Mouse (Mus musculus) mesoderm, embryonic 11.5 days (tissue): ENCODE measurements around the gene Qprt.

ENCODE experiments used
- DNase-seq: peaks from one replicate; pipeline ENCODE4 v3.0.0-alpha.2; 2012; ENCODE audit warnings: low read depth, low spot score

Qprt gene

GRCm38 (mm10) chr7:127133125-127133524, 11.1 kb upstream of the Qprt start:
- no peak for DNase-seq

GRCm38 (mm10) chr7:127129638-127130037, 7.6 kb upstream of the Qprt start:
- no peak for DNase-seq

DNA sequence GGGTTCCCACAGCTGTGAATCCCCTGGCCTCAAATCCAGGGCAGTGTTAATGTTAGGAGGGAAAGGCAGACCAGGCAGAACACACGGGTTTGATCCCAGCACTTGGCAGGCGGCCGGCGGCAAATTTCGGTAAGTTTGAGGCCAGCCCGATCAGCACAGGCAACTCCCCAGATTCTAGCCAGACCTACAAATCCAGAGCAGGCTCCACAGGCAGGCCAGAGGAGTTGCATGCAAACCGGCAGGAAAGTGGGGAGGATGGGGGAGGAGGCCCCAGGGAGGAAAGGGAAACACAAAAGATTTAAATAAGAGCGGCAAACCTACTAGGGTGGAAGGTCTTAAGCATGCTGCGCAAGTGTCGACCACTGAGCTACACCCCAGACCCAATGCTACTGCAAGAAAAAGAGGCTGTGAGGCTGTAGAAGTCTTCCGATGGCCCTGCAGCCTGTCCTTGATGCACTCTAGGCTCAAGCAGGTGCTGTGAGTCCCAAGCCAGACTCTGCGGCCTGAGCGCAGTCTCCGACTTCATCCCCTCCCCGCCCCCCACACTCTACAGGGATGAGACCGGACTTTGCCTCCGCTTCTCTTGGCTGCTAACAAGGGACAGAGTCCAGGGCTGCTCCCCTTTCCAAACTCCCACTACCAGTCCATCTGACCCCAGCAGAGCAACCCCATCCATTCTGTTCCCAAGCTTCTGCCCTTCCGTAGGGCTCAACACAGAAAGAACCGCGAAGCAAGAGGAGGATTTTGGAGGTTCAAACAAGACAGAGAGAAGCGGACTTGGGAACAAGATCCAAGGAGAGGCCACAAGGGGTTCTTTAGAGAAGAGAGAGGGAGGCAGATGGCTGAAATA, 740 bp downstream of the Qprt start:
- DNase-seq: no peak

GRCm38 (mm10) chr7:127118671-127119445, 3.2 kb downstream of the Qprt start:
- DNase-seq: no peak

DNA sequence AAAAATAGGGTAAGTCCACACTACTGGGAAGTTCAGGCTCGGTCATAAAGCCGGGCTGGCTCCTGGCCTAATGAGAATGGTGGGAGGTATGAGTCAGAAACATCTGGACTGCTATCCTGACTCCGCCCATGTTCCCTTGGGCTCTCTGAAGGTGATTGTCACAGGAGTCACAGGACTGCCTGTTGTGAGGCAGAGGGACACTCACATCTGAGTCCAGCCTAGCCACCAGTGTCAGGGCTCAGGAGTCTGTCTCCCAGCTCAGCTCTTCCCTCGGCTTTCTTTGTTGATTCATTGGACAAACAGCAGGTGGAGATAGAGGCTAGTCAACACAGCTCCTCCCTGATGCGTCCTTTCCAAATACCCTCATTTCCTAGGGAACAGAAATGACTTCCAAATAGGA, 4.1 kb downstream of the Qprt start:
- DNase-seq: no peak

DNA sequence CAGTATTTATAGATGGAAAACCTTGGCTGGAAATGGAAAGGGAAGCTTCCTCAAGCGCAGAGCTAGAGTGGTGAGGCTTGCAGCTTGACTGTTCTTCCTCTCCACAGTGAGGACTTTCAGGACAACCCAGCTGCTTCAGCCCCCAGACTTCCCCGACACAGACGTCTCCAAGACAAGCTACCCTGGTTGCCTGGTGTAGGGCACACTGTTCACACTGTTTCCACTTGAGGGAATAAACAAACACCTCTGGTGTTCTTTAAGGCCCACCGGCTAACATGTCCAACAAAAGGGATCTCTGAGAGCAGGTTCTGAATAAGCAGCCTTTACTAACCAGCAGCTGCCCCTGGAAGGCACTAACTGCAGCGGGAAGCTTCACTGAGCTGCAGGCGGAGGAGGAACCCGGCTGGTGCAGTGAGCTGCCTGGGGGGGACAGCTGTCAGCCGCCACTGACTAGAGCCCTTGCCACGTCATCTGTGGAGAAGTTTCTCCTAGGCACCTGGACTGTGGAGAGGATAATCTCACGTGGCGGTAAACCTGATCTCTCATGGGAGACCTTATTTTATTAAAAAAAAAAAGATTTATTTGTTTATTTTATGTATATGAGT, 5.6 kb downstream of the Qprt start:
- DNase-seq: no peak

DNA sequence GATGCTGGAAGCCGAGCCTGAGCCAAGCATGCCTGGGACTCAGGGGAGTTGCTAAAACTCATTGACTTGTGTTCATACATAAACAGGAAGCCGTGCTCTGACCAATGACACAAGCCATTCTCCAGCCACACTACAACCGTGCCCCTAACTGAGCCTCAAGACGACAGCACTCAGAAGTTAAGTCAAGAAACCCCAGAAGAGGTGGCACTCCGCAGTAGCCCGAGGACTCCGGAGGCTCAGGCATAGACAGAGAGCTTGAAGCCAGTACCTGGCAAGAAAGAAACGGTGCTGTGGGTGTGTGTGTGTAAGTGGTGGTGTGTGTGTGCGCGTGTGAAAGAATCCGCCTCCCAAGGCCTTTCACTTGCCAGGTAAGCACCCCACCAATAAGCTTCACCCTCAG, 7.1 kb downstream of the Qprt start:
- DNase-seq: no peak

DNA sequence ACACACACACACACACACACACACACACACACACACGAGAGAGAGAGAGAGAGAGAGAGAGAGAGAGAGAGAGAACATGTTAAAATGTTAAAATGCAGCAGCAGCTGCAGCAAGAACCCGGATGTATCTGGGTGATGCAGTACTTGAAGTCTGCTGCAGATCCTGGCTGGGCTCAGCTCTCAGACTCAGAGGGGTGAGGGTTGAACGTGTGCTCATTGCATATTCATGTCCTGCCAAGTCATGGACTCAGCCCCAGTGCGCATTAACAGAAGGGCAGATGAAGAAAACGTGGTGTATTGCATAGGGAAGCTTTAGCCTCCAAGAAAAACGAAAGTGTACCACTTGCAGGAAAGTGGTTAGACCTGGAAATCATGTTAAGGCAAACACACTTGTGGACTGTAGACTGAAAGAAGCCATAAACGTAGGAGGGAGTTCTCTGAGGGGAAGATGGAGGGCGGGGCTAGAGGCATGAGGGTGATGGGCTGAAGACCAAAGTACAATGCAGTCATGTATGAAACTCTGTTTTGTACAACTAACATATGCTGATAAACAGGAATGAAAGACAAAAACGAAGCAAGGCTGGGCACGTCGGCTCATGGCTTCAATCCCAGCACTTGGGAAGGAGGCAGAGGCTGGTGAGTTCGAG, 8.3 kb downstream of the Qprt start:
- DNase-seq: no peak

GRCm38 (mm10) chr7:127112921-127113597, 9.0 kb downstream of the Qprt start:
- no peak for DNase-seq

DNA sequence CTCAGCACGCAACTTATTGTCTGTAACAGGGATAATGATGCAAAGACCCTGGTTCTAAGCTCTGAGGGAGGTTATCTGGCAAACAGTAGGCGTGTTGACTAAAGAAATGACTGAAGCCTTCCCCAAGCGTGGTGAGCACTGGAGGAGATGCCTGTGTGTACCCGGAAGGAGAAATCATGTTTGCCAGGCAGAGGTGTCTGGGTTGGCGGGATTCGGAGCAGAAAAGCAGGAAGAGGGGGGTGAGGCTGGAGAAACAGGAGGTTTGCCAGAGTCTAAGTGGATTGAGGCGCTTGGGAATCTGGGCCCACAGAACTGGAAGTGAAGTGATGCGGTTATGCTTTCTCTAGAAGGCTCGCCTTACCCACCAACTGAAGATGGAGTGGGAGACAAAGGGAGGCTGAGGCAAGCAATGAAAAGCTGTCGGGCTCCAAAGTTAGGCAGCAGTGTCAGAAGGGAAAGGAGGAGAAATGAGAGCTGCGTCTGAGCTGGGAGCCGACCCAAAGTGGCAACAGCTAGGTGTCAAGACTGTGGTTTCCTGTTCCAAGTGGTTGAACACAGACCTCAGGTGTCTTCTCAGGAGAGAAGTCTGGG, 9.7 kb downstream of the Qprt start:
- DNase-seq: no peak

- DNase-seq: peak; percentile 67
Measured at GRCm38 (mm10) chr7:127111461-127111860, 10.6 kb downstream of the Qprt start.

GRCm38 (mm10) chr7:127110239-127111007, 11.6 kb downstream of the Qprt start:
- peak; percentile 87 for DNase-seq

DNA sequence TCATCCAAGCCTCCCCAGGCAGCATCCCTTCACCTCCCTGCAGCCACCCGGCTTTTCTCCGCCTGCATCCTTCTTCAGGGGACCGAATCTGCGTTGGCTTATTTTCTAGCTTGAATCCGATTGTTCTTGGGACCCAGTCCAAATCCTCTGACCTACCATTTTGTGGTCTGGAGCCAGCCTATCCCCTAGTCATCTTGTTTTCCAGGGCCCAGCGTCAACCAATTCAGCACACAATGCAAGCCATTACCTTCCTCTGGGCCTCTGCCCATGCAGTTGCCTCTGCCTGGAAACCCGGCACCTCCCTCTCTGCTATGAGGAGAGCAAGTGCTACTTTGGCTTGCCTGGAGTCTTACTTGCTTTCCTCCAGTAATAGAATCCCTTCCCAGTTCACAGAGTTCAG, 16.5 kb downstream of the Qprt start:
- no peak for DNase-seq

GRCm38 (mm10) chr7:127104560-127105332, 17.3 kb downstream of the Qprt start:
- DNase-seq: peak; percentile 95

GRCm38 (mm10) chr7:127103960-127104359, 18.1 kb downstream of the Qprt start:
- DNase-seq: no peak

DNA sequence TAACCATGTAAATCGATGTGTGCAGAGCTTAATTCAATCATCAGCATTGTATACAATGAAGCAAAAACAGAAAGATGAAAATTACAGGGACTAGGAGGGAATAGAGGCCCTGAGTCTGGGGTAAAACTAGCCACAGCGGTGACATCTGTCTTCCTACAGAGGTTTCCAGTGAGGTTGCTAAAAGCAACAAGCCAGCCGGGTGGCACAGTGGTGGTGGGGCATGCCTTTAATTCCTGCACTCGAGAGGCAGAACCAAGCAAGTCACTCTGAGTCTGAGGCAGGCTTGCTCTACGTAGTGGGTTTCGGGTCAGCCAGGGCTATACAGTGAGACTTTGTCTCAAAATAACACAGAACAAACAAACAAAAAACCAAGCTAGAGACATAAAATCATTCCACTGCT, 19.9 kb downstream of the Qprt start:
- DNase-seq: no peak

DNA sequence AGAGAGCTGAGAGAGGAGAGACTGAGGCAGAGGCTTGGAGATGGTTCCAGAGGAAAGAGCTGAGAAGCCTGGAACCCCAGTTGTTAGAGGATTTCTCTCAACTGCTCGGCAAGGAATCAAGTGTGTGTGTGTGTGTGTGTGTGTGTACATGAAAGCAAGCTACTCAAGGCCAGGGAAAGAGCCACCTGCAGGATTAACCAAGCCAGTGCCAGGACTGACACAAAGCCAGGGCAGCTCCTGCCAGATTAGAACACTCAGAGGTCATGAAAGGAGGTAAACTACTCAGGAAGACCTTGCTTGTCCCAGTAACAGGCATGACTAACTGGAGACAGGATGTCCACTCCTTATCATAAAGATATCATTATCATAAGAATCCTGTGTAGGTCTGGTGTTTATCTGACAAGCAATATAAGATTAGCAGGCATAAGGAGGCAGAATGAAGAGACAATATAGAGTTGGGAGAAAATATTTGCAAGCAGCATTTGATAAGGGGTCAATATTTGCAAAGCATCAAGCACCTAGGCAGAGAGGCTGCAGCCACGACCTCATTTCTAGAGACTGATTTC, 20.5 kb downstream of the Qprt start:
- no peak for DNase-seq

- no peak for DNase-seq
Measured at GRCm38 (mm10) chr7:127099528-127099927, 22.5 kb downstream of the Qprt start.

- DNase-seq: no peak
Measured at GRCm38 (mm10) chr7:127098950-127099349, 23.1 kb downstream of the Qprt start.
